ENCODE assay signal across 10 mouse cellular contexts in genomic region chr2:154749046-154750036, GRCm38 (mm10). TPM values are rescaled to one million over a fixed set of nuclear protein-coding genes. Genes with fewer than 3 reads are reported as not detected.
DNase-seq lines count a peak whose midpoint lies in the region; ATAC-seq lines count a peak whose summit lies in the region.
"Had no signal": no experiment of that assay in that cellular context is flagged by ENCODE, and none has a peak within 500 bp of the region (broad histone marks: within the 10 kb centered on the region; RNA-seq: fewer than 3 reads in every experiment).

No protein-coding gene starts in this region.

- H3K27ac ChIP-seq in kidney, embryonic 15.5 days, result no peak overlapping the region
- H3K27ac ChIP-seq: macrophage had no signal

- H3K36me3 ChIP-seq in kidney, embryonic 15.5 days, result no peaks in the 10 kb centered on the region

- intact Hi-C loops in gastrocnemius, postnatal 36 days (cut with DNase I), result no loop called here

- 46% methylated on average over 23 of the region's 23 CpGs for WGBS in kidney, embryonic 15.5 days

- peaks cover 18% of the 10 kb centered on the region; the same call in 1 of the 2 replicates for H3K27me3 ChIP-seq in kidney, embryonic 15.5 days

- H3K9ac ChIP-seq in kidney, embryonic 15.5 days, result no peak overlapping the region

- ATAC-seq in kidney, embryonic 15.5 days (replicated peaks; ENCODE audit: low FRiP score), result peak; percentile 49; the same call in 1 of the 2 replicates

- no peaks in the 10 kb centered on the region for H3K9me3 ChIP-seq in kidney, embryonic 15.5 days (replicated peaks)

- peak overlapping the region; percentile 18; the same call in 1 of the 2 replicates for H3K4me2 ChIP-seq in kidney, embryonic 15.5 days

- DNase-seq in kidney, adult 18-20 months, result no peak
- DNase-seq in Muller cell, postnatal 12 days (ENCODE audit: inconsistent ontology term), result peak; percentile 47
- peak; percentile 65 for DNase-seq in embryo, embryonic 11 days
- DNase-seq in kidney, postnatal 4 days, result peak; percentile 70 to 77
- no peak for DNase-seq in c-Kit-positive CD71-positive TER-119-positive erythroid progenitor cells, embryonic 14.5 days (ENCODE audit: low spot score)
- no peak for DNase-seq in thymus, postnatal 10 days (ENCODE audit: low spot score in 2 of 2)
- DNase-seq in gastrocnemius, postnatal 36 days, result no peak

- peaks cover 18% of the 10 kb centered on the region for H3K4me1 ChIP-seq in kidney, embryonic 15.5 days

- no peak overlapping the region for H3K4me3 ChIP-seq in kidney, embryonic 15.5 days (replicated peaks)

RNA-seq across cellular contexts. Expression of gene Gm14214, which starts 20.5 kb away (rescaled TPM):
- not detected in 2 replicates for polyA plus RNA-seq in kidney, embryonic 15.5 days (2015; fragmentation: Nextera tagmentation; extraction: Ambion mirVana)
- total RNA-seq in gastrocnemius, postnatal 36 days (2021), result not detected
- total RNA-seq: gastrocnemius, postnatal 4 days had no signal
- polyA plus RNA-seq: macrophage had no signal

RNA-seq across cellular contexts. Expression of gene Raly, which starts 41.6 kb away (rescaled TPM):
- 47.3 and 54.3 TPM in 2 replicates for polyA plus RNA-seq in kidney, embryonic 15.5 days (2015; fragmentation: Nextera tagmentation; extraction: Ambion mirVana)
- total RNA-seq in gastrocnemius, postnatal 36 days (2021), result 10 to 100 TPM; 59.0 to 63.0 TPM

RNA-seq across cellular contexts. Expression of gene a, which starts 41.9 kb away (rescaled TPM):
- 0.66 and 0.91 TPM in 2 replicates for polyA plus RNA-seq in kidney, embryonic 15.5 days (2015; fragmentation: Nextera tagmentation; extraction: Ambion mirVana)
- not detected for total RNA-seq in gastrocnemius, postnatal 36 days (2021)
- total RNA-seq: gastrocnemius, postnatal 4 days had no signal
- polyA plus RNA-seq: macrophage had no signal

Comparison
In these comparisons a context has a peak if more than half of its experiments do, and no peak if none do; other contexts are left out.
1. DNase-seq: peak in Muller cell, postnatal 12 days (single experiment), embryo, embryonic 11 days (single experiment) and kidney, postnatal 4 days (2 of 2); none in kidney, adult 18-20 months (single experiment), c-Kit-positive CD71-positive TER-119-positive erythroid progenitor cells, embryonic 14.5 days (single experiment), thymus, postnatal 10 days (0 of 2) and gastrocnemius, postnatal 36 days (0 of 2).